Mouse (Mus musculus) lung, adult 2 months (tissue): ENCODE measurements around the gene Necab2. TPM values are rescaled to one million over a fixed set of nuclear protein-coding genes. Genes with fewer than 3 reads are reported as not detected.

ENCODE experiments used
- DNase-seq: peaks from one replicate; pipeline ENCODE4 v3.0.0; 2022
- H3K4me1 ChIP-seq: fragments of 200-500 bp; 2 replicates; pipeline ENCODE4 v1.6.1; 2011; ENCODE audit warnings: low read length; ENCODE audit not compliant: control insufficient read depth, insufficient read depth
- H3K4me3 ChIP-seq: fragments of 200-500 bp; replicated peaks from 2 replicates; pipeline ENCODE3; 2011; ENCODE audit warnings: low read depth, mild to moderate bottlenecking, control low read depth, low read length; ENCODE audit errors: extremely low read depth
- CTCF ChIP-seq: fragments of 200-500 bp; IDR thresholded peaks from 2 replicates; pipeline ENCODE4 v1.5.1; 2011; ENCODE audit warnings: mild to moderate bottlenecking, low read length, control low read depth; ENCODE audit not compliant: insufficient read depth
- POLR2A ChIP-seq: fragments of 200-500 bp; IDR thresholded peaks from 2 replicates; pipeline ENCODE4 v1.6.1; 2011; ENCODE audit warnings: low read depth, mild to moderate bottlenecking, control low read depth, low read length, borderline replicate concordance; ENCODE audit errors: extremely low read depth
- WGBS: fragments of 180-500 bp; shearing (Covaris S2); methylation state at CpG from one replicate; pipeline ENCODE4 v1.1.7; 2018; 5-methylcytosine and 5-hydroxymethylcytosine counted together
- polyA plus RNA-seq: library from polyadenylated mRNA; depleted of rRNA; stranded (reverse); fragments of >200 nt; gene quantifications from 2 replicates; pipeline ENCODE4 v1.2.3, GENCODE M21; 2012; rRNA removed

The Necab2 gene
- polyA plus RNA-seq, 1 experiment = 1.0 TPM

DNA sequence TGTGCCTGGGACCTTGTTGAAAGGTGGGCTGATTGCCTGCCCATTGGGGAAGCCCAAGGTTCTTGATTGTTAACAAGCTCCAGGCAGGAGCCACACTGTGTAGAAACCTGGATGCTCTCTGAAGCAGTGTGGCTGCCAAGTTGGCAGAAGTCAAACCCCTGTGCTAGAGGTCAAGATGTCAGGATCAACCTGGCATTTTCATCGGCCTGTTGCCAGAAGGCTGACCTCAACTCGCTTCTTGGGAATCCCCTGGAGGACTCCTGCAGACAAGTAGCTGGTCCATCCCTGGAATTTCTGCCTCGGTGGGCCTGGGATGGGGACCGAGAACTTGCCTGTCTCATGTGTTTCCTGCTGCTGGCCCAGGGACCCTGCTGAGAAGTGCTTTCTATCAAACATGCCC lies 55.6 kb downstream of the Necab2 start:
- 38% methylated on average over 4 of the region's 4 CpGs for WGBS

DNA sequence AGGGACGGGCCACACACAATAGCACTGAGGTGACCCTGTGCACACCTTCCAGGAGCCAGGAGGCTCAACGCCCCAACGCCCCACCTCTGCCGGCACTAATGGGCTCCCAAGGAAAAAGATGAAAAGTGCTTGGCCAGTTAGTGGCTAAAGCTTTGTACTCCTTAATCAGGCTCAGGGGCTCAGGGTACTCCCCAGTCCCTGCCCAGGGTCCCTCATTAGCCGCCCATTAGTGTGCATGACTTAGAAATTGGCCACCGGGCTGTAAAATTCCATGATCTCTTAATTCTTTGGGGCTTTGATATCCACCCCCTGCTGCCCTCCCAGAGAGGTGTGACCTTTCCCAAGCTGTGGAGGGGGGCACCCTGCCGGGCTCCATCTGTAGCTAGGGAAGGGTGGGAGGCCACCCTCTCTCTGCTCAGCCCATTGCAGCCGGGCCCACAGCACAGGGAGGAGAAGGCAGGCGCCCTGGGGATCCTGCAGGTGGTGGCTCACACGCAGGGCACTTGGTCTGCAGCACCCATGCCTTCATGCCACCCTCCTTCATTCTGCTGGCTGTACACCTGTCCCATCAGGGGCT lies 56.8 kb downstream of the Necab2 start:
- WGBS = 67% methylated on average over 10 of the region's 10 CpGs
- DNase-seq = no peak
- no peak for TF ChIP-seq POLR2A
- no peak for TF ChIP-seq CTCF
- Histone ChIP-seq H3K4me3 (no peak overlapping the region), H3K4me1 (no peaks in the 10 kb centered on the region)

More for the DNA sequence above, 55.6 kb downstream of the Necab2 start:
- TF ChIP-seq POLR2A = no peak
- no peak for TF ChIP-seq CTCF
- no peak for DNase-seq
- no peaks in the 10 kb centered on the region for H3K4me1 ChIP-seq
- no peak overlapping the region for H3K4me3 ChIP-seq

DNA sequence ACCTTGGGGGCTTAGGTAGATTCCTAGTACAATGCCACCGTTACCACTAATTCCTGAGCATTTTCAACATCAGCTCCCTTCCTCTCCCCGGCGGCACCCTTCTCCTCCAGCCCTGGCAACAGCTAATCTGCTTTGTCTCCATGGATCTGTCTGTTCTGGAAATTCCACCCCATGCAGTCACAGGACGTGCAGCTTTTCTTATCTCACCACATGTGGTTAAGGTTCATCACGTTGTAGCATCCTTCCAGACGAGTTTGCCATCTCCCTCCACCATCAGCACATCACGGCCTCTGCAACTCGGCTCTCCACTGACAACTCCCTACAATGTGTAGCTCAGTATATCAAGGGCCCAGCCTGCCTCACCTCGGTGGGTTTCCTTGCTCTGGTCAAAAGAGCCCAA lies 59.0 kb downstream of the Necab2 start:
- TF ChIP-seq CTCF (no peak), POLR2A (no peak)
- H3K4me1 ChIP-seq = no peaks in the 10 kb centered on the region
- WGBS = 60% methylated on average over 9 of the region's 9 CpGs

DNA sequence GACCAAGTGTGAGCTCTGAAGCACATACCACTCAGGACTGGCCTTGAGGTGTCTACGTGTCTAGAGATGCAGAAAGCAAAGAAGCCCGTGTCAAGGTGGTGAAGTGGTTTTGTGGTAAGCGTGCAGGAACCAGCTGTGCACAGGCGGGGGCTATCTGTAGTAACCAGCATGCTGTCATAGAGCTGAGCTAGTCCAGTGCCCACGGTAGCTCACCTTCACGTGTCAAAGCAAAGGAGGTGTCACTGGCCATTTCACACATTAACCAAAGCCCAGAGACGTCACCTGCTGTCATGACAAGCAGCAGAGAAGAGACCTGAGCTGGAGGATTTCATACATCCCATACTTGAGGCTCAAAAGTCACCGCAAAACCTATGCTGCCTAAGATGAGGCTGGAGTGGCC lies 59.6 kb downstream of the Necab2 start:
- 71% methylated on average over 8 of the region's 8 CpGs for WGBS
- Histone ChIP-seq H3K4me3 (no peak overlapping the region), H3K4me1 (no peaks in the 10 kb centered on the region)
- no peak for DNase-seq
- TF ChIP-seq CTCF (no peak), POLR2A (no peak)

More for the DNA sequence above, 59.0 kb downstream of the Necab2 start:
- H3K4me3 ChIP-seq = no peak overlapping the region
- DNase-seq = no peak

DNA sequence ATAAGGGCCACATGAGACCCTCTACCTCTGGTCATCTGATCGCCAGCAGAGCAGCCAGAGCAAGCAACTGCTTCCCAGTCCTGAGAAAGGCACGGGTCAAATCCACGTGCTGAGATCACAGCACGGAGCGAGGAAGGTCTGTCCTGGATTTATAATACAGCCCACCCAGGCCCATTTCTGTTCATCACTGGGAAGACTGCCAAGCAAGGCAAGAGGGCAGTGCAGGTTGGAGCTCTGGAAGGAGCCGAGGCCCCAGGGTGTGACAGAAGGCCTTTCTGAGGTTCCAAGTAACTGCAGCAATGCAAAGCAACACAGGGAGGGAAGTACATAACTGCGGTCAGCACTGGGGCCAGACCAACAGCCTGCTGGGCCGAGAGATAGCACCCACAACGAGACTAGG lies 64.0 kb downstream of the Necab2 start:
- TF ChIP-seq POLR2A (no peak), CTCF (no peak)
- no peak for DNase-seq
- no peaks in the 10 kb centered on the region for H3K4me1 ChIP-seq
- WGBS = 83% methylated on average over 9 of the region's 9 CpGs
- no peak overlapping the region for H3K4me3 ChIP-seq

DNA sequence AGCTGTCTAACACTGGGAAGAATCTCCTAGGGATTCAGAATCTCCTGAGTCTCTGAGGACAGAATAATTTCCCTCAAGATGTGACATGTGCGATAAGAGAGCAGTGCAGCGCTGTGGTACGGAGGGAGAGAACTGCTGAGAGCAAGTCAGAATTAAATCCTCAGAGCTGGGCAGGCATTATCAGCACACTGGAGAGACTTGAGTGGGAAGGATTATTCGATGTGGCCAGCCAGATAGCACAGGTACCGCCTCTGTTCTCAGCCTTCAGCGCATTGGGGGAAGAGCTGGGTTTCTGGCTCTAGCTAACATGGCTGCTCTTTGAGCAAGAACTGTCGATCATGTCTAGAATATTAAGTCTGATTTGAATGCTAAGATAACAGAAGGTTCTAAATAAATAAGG lies 65.2 kb downstream of the Necab2 start:
- TF ChIP-seq CTCF = no peak
- no peak for TF ChIP-seq POLR2A
- Histone ChIP-seq H3K4me3 (no peak overlapping the region), H3K4me1 (no peaks in the 10 kb centered on the region)
- DNase-seq = no peak
- WGBS = 92% methylated on average over 7 of the region's 7 CpGs

DNA sequence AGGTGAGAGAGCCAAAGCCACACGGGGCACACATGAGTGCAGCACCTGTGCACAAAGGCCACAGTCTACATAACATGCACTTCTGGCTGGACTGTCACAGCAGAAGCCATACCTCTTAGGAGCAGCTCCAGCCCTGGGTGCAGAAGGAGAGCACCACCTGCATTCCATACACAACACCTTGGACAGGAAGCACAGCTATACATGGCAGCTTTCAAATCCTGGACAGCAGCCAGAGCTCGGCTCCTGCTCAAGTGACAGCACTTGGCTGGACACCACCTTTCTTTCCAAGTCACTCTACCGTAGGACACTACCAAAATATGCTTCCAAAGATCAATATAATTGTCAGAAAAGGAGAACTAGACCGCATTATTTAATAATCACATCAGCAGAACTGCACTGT lies 66.9 kb downstream of the Necab2 start:
- DNase-seq = no peak
- Histone ChIP-seq H3K4me3 (no peak overlapping the region), H3K4me1 (no peaks in the 10 kb centered on the region)
- WGBS = 63% methylated on average over 4 of the region's 4 CpGs
- TF ChIP-seq POLR2A (no peak), CTCF (no peak)

DNA sequence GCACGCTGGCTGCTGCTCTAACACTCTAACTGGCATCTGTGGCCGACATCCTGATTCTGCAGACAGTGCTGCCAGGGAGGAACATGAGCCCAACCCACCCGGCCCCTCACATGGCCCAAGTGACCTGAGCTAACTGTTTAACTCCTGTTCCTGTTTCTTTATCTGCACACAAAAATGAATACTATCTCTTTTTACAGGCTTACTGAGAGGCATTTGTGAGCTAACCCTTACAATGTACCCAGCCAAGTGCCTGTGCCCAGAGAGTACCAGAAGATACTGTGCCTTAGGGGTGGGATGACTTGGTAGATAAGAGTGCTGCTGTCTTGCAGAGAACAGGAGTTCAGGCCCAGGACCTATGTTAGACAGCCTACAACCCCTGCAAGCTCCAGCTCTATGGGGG lies 68.4 kb downstream of the Necab2 start:
- no peak for DNase-seq
- no peak overlapping the region for H3K4me3 ChIP-seq
- 88% methylated on average over 3 of the region's 3 CpGs for WGBS
- TF ChIP-seq CTCF (no peak), POLR2A (no peak)
- no peaks in the 10 kb centered on the region for H3K4me1 ChIP-seq

DNA sequence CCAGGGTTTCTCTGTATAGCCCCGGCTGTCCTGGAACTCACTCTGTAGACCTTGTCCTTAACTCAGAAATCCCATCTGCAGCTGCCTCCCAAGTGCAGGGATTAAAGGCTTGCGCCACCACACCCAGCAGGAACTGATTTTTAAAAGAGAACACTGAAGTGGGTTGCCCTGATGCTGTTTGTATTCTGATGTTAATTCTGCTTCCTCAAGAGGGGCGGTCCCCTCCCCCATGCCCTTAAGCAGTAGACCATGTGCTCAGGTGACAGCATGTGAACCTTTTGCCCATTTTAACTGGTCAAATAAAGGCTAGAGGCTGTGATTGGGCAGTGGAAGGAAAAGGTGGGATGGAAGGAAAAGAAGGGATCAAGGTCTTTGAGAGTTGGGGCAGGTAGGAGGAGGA lies 69.2 kb downstream of the Necab2 start:
- no peak for DNase-seq
- 76% methylated on average over 3 of the region's 3 CpGs for WGBS
- H3K4me3 ChIP-seq = no peak overlapping the region
- TF ChIP-seq POLR2A (no peak), CTCF (no peak)
- no peaks in the 10 kb centered on the region for H3K4me1 ChIP-seq

DNA sequence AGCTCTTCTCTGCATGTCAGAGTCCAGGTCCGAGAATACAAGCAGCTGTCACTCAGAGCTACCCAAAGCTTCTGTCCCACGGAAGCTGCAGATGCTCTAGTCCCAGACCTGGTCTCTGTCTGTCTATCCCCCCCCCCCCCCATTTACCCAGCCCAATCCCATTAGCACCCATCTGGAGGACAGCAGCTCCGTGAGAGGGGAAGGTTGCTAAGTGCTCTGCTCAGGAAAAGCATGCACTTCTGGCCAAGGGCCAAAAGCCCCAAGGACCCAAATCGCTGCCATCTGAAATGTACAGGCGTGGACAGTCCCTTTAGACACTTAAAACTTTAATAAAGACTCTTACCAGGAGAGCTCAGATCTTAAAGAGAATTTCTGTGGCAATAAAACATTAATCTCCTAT lies 70.2 kb downstream of the Necab2 start:
- TF ChIP-seq POLR2A = no peak
- Histone ChIP-seq H3K4me3 (no peak overlapping the region), H3K4me1 (no peaks in the 10 kb centered on the region)
- no peak for DNase-seq
- 63% methylated on average over 5 of the region's 5 CpGs for WGBS

DNA sequence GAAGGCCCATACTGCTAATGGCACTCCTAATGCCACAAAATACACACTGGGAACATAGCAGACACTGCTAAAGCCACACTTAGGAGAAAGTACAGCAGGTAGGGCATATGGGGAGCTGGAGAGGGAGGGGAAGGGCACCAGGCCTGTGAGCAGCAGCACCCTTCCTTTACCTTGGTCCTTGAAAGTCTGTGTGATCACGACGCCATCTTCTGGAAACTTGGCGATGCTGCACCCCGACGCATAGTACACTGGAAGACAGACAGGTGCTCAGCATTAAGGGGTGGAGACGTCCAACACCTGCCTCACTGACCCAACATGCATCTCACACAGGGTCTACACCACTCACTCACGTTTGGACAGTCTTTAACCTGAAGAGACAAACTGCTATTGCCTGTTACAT lies 73.6 kb downstream of the Necab2 start:
- Histone ChIP-seq H3K4me3 (no peak overlapping the region), H3K4me1 (no peaks in the 10 kb centered on the region)
- DNase-seq = no peak
- WGBS = 71% methylated on average over 7 of the region's 7 CpGs
- TF ChIP-seq POLR2A (no peak), CTCF (0 out of 2 replicates have a peak, but pooled peaks have one; percentile 1)

Other genes starting within 250 kb of the Necab2 start
- 90.7 and 130 TPM in 2 replicates for gene Hsbp1, start 102.2 kb upstream of the Necab2 start, polyA plus RNA-seq
- 26.9 and 32.0 TPM in 2 replicates for gene Mlycd, start 51.8 kb upstream of the Necab2 start, polyA plus RNA-seq
- gene Osgin1, start 12.6 kb upstream of the Necab2 start, polyA plus RNA-seq = 48.8 and 57.9 TPM in 2 replicates
- gene Slc38a8, start 55.0 kb downstream of the Necab2 start, polyA plus RNA-seq = 0.14 TPM in 1 of 2 replicates, not detected in the other
- gene Mbtps1, start 112.0 kb downstream of the Necab2 start, polyA plus RNA-seq = 76.6 and 87.4 TPM in 2 replicates
- 24.1 and 27.7 TPM in 2 replicates for gene Hsdl1, start 128.5 kb downstream of the Necab2 start, polyA plus RNA-seq
- 5.0 and 5.3 TPM in 2 replicates for gene Dnaaf1, start 128.5 kb downstream of the Necab2 start, polyA plus RNA-seq
- 17.6 and 19.5 TPM in 2 replicates for gene Taf1c, start 158.5 kb downstream of the Necab2 start, polyA plus RNA-seq
- gene Adad2, start 166.0 kb downstream of the Necab2 start, polyA plus RNA-seq = not detected in 2 replicates
- gene Kcng4, start 189.0 kb downstream of the Necab2 start, polyA plus RNA-seq = 0.17 and 0.51 TPM in 2 replicates
- gene Wfdc1, start 219.6 kb downstream of the Necab2 start, polyA plus RNA-seq = 122 and 130 TPM in 2 replicates